Mouse (Mus musculus): ENCODE measurements around the gene Nhej1. TPM values are rescaled to one million over a fixed set of nuclear protein-coding genes. Genes with fewer than 3 reads are reported as not detected.

The Nhej1 gene
- total and polyA plus RNA-seq, 3 experiments: 1.7 to 5.2 TPM; not detected in 1

- Histone ChIP-seq H3K27me3 (ENCODE audit: control insufficient read depth in 1 of 2, insufficient read depth in 2 of 2, low read length in 2 of 2) (peaks cover 0 to 3% of the 10 kb centered on the region in 2 experiments; a peak in 2 of 4 replicates), H3K4me1 (ENCODE audit: control insufficient read depth in 1 of 2, insufficient read depth in 2 of 2, low read length in 2 of 2) (peaks cover 0 to 5% of the 10 kb centered on the region in 2 experiments; a peak in 1 of 4 replicates), H3K9ac (ENCODE audit: control insufficient read depth, low read depth, low read length, poor library complexity, severe bottlenecking) (no peak overlapping the region), H3K79me2 (ENCODE audit: control insufficient read depth, insufficient read depth, low read length, poor library complexity) (no peaks in the 10 kb centered on the region), H3K27ac (ENCODE audit: control insufficient read depth, low read depth, low read length) (no peak overlapping the region), H3K4me3 (ENCODE audit: control insufficient read depth in 1 of 2, insufficient read depth in 1 of 2, low read depth in 2 of 2, low read length in 2 of 2) (no peak overlapping the region), H3K9me3 (replicated peaks; ENCODE audit: insufficient read depth, low read length) (no peaks in the 10 kb centered on the region), H3K36me3 (ENCODE audit: control insufficient read depth in 1 of 2, insufficient read depth in 2 of 2, low read length in 2 of 2) (no peaks in the 10 kb centered on the region)
- TF ChIP-seq USF2 (IDR thresholded peaks at IDR 0.05; ENCODE audit: borderline replicate concordance in 1 of 2, insufficient read depth in 1 of 2, low read depth in 1 of 2, low read length in 2 of 2): no peak
- no peak for TF ChIP-seq ETS1 (IDR thresholded peaks at IDR 0.05; ENCODE audit: low read depth, low read length)
- no peak for TF ChIP-seq ZMIZ1 (IDR thresholded peaks at IDR 0.05; ENCODE audit: low read depth, low read length)
- TF ChIP-seq TBP (IDR thresholded peaks at IDR 0.05; ENCODE audit: low read depth, low read length): no peak
- TF ChIP-seq GATA1 (IDR thresholded peaks at IDR 0.05; ENCODE audit: low read depth, low read length): no peak
- no peak for TF ChIP-seq ELF1 (IDR thresholded peaks at IDR 0.05; ENCODE audit: low read depth, low read length)
- TF ChIP-seq CHD2 (IDR thresholded peaks at IDR 0.05; ENCODE audit: low read length): no peak
- no peak for TF ChIP-seq POLR2AphosphoS5 (IDR thresholded peaks at IDR 0.05; ENCODE audit: borderline replicate concordance, low read depth, low read length)
- no peak for TF ChIP-seq CHD1 (IDR thresholded peaks at IDR 0.05; ENCODE audit: low read depth, low read length)
- no peak for TF ChIP-seq E2F4 (IDR thresholded peaks at IDR 0.05; ENCODE audit: borderline replicate concordance, low read depth, low read length)
- TF ChIP-seq MXI1 (IDR thresholded peaks at IDR 0.05; ENCODE audit: low read depth, low read length): no peak
- no peak for TF ChIP-seq UBTF (IDR thresholded peaks at IDR 0.05; ENCODE audit: borderline replicate concordance, insufficient read depth, low read depth, low read length)
- TF ChIP-seq NRF1 (IDR thresholded peaks at IDR 0.05; ENCODE audit: insufficient read depth, low read depth, low read length, poor library complexity, severe bottlenecking): no peak
- no peak for TF ChIP-seq RAD21 (IDR thresholded peaks at IDR 0.05; ENCODE audit: low read depth, low read length)
- no peak for TF ChIP-seq MEF2A (IDR thresholded peaks at IDR 0.05; ENCODE audit: extremely low read depth, insufficient replicate concordance, low read depth, low read length, poor library complexity, severe bottlenecking)
- no peak for TF ChIP-seq TCF12 (IDR thresholded peaks at IDR 0.05; ENCODE audit: low read depth, low read length)
- TF ChIP-seq MYB (IDR thresholded peaks at IDR 0.05; ENCODE audit: low read depth, low read length): no peak
- no peak for TF ChIP-seq MAX (IDR thresholded peaks at IDR 0.05; ENCODE audit: low read length)
- TF ChIP-seq TAL1 (IDR thresholded peaks at IDR 0.05; ENCODE audit: low read length): no peak
- DNase-seq (ENCODE audit: low read depth, low spot score): no peak
These were observed 162.2 kb downstream of the Nhej1 start for GRCm38 (mm10) chr1:74962853-74963227.
